ENCODE assay signal across 8 mouse cellular contexts in the genomic region with DNA sequence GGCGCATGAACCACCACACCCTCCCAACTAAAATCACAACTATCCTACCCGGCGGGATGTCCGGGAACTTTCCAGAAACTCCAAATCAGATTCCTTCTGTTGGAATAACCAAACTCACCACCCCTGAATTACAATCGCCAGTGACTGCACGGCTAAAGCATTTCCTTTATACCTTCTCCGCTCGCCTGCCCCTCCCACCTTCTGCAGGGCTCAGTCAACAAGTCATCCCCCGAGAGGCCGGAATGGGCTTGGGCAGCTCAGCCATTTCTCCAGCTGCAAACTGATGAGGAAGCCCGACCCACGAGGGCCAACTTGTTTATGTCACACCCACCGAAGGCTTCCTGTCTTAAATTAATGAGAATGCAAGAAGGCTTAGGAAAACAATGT.
DNase-seq lines count a peak whose midpoint lies in the region; ATAC-seq and TF ChIP-seq lines count a peak whose summit lies in the region.

No protein-coding gene starts in this region.

- H3K27me3 ChIP-seq in intestine, embryonic 16.5 days (replicated peaks; ENCODE audit: control insufficient read depth, insufficient read depth, low read length), result no peaks in the 10 kb centered on the region
- H3K27me3 ChIP-seq in liver, embryonic 16.5 days (ENCODE audit: control insufficient read depth, insufficient read depth, low read depth, low read length), result peaks cover 11% of the 10 kb centered on the region
- no peaks in the 10 kb centered on the region for H3K27me3 ChIP-seq in neural tube, embryonic 14.5 days (ENCODE audit: control insufficient read depth, insufficient read depth, low read length)

- WGBS in intestine, embryonic 16.5 days, result 1% methylated on average over 13 of the region's 13 CpGs
- 2% methylated on average over 13 of the region's 13 CpGs for WGBS in liver, embryonic 16.5 days (ENCODE audit: insufficient replicate concordance)
- under 1% methylated on average over 13 of the region's 13 CpGs for WGBS in neural tube, embryonic 14.5 days

- ATAC-seq in intestine, embryonic 16.5 days, result peak; percentile 71
- ATAC-seq in liver, embryonic 16.5 days (ENCODE audit: low read depth), result no peak
- ATAC-seq in neural tube, embryonic 14.5 days (ENCODE audit: low read depth), result peak; percentile 38; the same call in 1 of the 2 replicates
- no peak for ATAC-seq in frontal cortex, adult (ENCODE audit: low TSS enrichment)

- TF ChIP-seq POLR2A in cortical plate, adult 2 months (IDR thresholded peaks at IDR 0.05; ENCODE audit: extremely low read depth, insufficient read depth, low read length), result no peak

- peak; percentile 6 for DNase-seq in NIH3T3 (ENCODE audit: low read depth)
- peak; percentile 28 to 62 for DNase-seq in gastrocnemius, postnatal 4 days (ENCODE audit: low spot score in 2 of 2)
- no peak for DNase-seq in layer of hippocampus, adult 11-12 months (ENCODE audit: low spot score)

- no peaks in the 10 kb centered on the region for H3K4me1 ChIP-seq in cortical plate, adult 2 months (ENCODE audit: control insufficient read depth, insufficient read depth, low read length)
- peaks cover 19% of the 10 kb centered on the region for H3K4me1 ChIP-seq in intestine, embryonic 16.5 days (ENCODE audit: control insufficient read depth, insufficient read depth, low read length)
- H3K4me1 ChIP-seq in liver, embryonic 16.5 days (ENCODE audit: control insufficient read depth, low read depth, low read length), result no peaks in the 10 kb centered on the region
- H3K4me1 ChIP-seq in neural tube, embryonic 14.5 days (ENCODE audit: control insufficient read depth, insufficient read depth, low read length), result peaks cover 12% of the 10 kb centered on the region

- peak overlapping the region; percentile 95 for H3K4me2 ChIP-seq in intestine, embryonic 16.5 days (ENCODE audit: low read depth, low read length)
- H3K4me2 ChIP-seq in liver, embryonic 16.5 days (ENCODE audit: low read depth, low read length), result peak overlapping the region; percentile 75
- H3K4me2 ChIP-seq in neural tube, embryonic 14.5 days (ENCODE audit: low read depth, low read length), result peak overlapping the region; percentile 89

- peak overlapping the region; percentile 64 for H3K9ac ChIP-seq in intestine, embryonic 16.5 days (ENCODE audit: low read depth, low read length)
- no peak overlapping the region for H3K9ac ChIP-seq in liver, embryonic 16.5 days (ENCODE audit: low read depth, low read length)
- no peak overlapping the region for H3K9ac ChIP-seq in neural tube, embryonic 14.5 days (replicated peaks; ENCODE audit: low read depth, low read length)

- TF ChIP-seq CTCF in cortical plate, adult 2 months (IDR thresholded peaks at IDR 0.05; ENCODE audit: extremely low read depth, insufficient read depth, low read length), result no peak

- H3K36me3 ChIP-seq in intestine, embryonic 16.5 days (ENCODE audit: control insufficient read depth, insufficient read depth, low read length), result no peaks in the 10 kb centered on the region
- H3K36me3 ChIP-seq in liver, embryonic 16.5 days (ENCODE audit: control insufficient read depth, insufficient read depth), result no peaks in the 10 kb centered on the region
- no peaks in the 10 kb centered on the region for H3K36me3 ChIP-seq in neural tube, embryonic 14.5 days (ENCODE audit: control insufficient read depth, insufficient read depth, low read length)

- H3K27ac ChIP-seq in cortical plate, adult 2 months (ENCODE audit: insufficient read depth, low read length), result no peak overlapping the region
- H3K27ac ChIP-seq in intestine, embryonic 16.5 days (ENCODE audit: low read length), result peak overlapping the region; percentile 17
- no peak overlapping the region for H3K27ac ChIP-seq in liver, embryonic 16.5 days (ENCODE audit: low read length)
- no peak overlapping the region for H3K27ac ChIP-seq in neural tube, embryonic 14.5 days (ENCODE audit: low read depth, low read length)

- H3K4me3 ChIP-seq in cortical plate, adult 2 months (ENCODE audit: insufficient read depth, low read length), result peak overlapping the region; percentile 25; the same call in 1 of the 2 replicates
- H3K4me3 ChIP-seq in intestine, embryonic 16.5 days (ENCODE audit: low read length), result peak overlapping the region; percentile 59
- peak overlapping the region; percentile 52 for H3K4me3 ChIP-seq in liver, embryonic 16.5 days (ENCODE audit: low read depth, low read length)
- peak overlapping the region; percentile 41 for H3K4me3 ChIP-seq in neural tube, embryonic 14.5 days (ENCODE audit: low read depth, low read length)

- no peaks in the 10 kb centered on the region for H3K9me3 ChIP-seq in intestine, embryonic 16.5 days (ENCODE audit: control insufficient read depth, low read length)
- no peaks in the 10 kb centered on the region for H3K9me3 ChIP-seq in liver, embryonic 16.5 days (replicated peaks; ENCODE audit: control insufficient read depth, low read length)
- H3K9me3 ChIP-seq in neural tube, embryonic 14.5 days (ENCODE audit: control insufficient read depth, low read length), result no peaks in the 10 kb centered on the region

Comparison
In these comparisons a context has a peak if more than half of its experiments do, and no peak if none do; other contexts are left out.
1. ATAC-seq: peak in intestine, embryonic 16.5 days (single experiment) and neural tube, embryonic 14.5 days (single experiment); none in liver, embryonic 16.5 days (single experiment) and frontal cortex, adult (single experiment).
2. Peak in every context shown above with its lines, with median percentiles within 50 percentile points of each other: H3K4me3 ChIP-seq and H3K4me2 ChIP-seq.